Mouse (Mus musculus) small intestine, adult 2 months (tissue): ENCODE data around the gene Ufl1. TPM values are rescaled to one million over a fixed set of nuclear protein-coding genes. Genes with fewer than 3 reads are reported as not detected.

Source experiments
- H3K27ac ChIP-seq: fragments of 200-500 bp; 2 replicates; pipeline ENCODE4 v1.5.1; 2012; ENCODE audit warnings: low read depth, low read length, control low read depth, inconsistent platforms; ENCODE audit not compliant: insufficient read depth
- H3K27me3 ChIP-seq: fragments of 200-500 bp; 2 replicates; pipeline ENCODE4 v1.6.1; 2012; ENCODE audit warnings: mild to moderate bottlenecking, moderate library complexity, low read length, inconsistent platforms; ENCODE audit not compliant: control insufficient read depth, insufficient read depth
- H3K36me3 ChIP-seq: fragments of 200-500 bp; 2 replicates; pipeline ENCODE4 v1.6.1; 2012; ENCODE audit warnings: mild to moderate bottlenecking, low read length, control low read depth, inconsistent platforms; ENCODE audit not compliant: control insufficient read depth, insufficient read depth
- H3K4me1 ChIP-seq: fragments of 200-500 bp; 2 replicates; pipeline ENCODE4 v1.6.1; 2012; ENCODE audit warnings: low read length, inconsistent platforms, mixed read lengths; ENCODE audit not compliant: control insufficient read depth, insufficient read depth, insufficient read length
- H3K4me3 ChIP-seq: fragments of 200-500 bp; 2 replicates; pipeline ENCODE4 v1.5.1; 2012; ENCODE audit warnings: low read depth, mild to moderate bottlenecking, control low read depth, inconsistent platforms, low read length, moderate library complexity
- CTCF ChIP-seq: fragments of 200-500 bp; IDR thresholded peaks from 2 replicates; pipeline ENCODE4 v1.5.1; 2012; ENCODE audit warnings: low read depth, mild to moderate bottlenecking, control low read depth, inconsistent platforms, low read length, moderate library complexity, mixed read lengths; ENCODE audit not compliant: insufficient replicate concordance, insufficient read length; ENCODE audit errors: extremely low read depth
- POLR2A ChIP-seq: fragments of 200-500 bp; IDR thresholded peaks from 2 replicates; pipeline ENCODE4 v1.6.1; 2012; ENCODE audit warnings: low read depth, mild to moderate bottlenecking, control low read depth, inconsistent platforms, low read length, moderate library complexity
- WGBS: fragments of 180-500 bp; shearing (Covaris S2); methylation state at CpG from one replicate; pipeline ENCODE4 v1.1.7; 2018; 5-methylcytosine and 5-hydroxymethylcytosine counted together
- polyA plus RNA-seq: library from polyadenylated mRNA; depleted of rRNA; stranded (reverse); fragments of >200 nt; gene quantifications from 2 replicates; pipeline ENCODE4 v1.2.3, GENCODE M21; 2012; rRNA removed

Gene Ufl1
- polyA plus RNA-seq, 1 experiment = 1.7 TPM

DNA sequence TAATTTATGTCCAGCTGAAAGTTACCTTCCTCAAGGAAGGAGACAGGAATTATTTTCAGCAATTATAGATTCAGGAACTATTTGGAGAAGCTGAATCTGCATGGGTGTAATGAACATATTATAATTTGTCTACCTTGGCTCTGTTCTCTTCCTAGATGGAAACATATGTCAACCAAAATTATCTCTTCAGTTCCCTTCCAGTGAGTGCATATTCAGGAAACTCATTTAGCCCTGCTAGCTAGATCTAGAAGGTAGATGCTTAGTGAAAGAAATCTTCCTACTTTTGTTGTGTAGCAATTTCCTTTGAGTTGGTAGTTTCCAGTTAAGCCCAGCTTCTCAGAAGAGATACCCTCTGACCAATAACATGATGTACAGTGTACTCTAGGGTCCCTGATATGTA, 59.7 kb downstream of the Ufl1 start:
- Histone ChIP-seq H3K27ac (no peak overlapping the region), H3K4me3 (no peak overlapping the region), H3K27me3 (no peaks in the 10 kb centered on the region), H3K36me3 (no peaks in the 10 kb centered on the region), H3K4me1 (no peaks in the 10 kb centered on the region)
- TF ChIP-seq POLR2A (no peak), CTCF (no peak)

GRCm38 (mm10) chr4:25213451-25213850, 68.2 kb downstream of the Ufl1 start:
- H3K36me3 ChIP-seq = no peaks in the 10 kb centered on the region
- no peak for TF ChIP-seq CTCF
- no peak overlapping the region for H3K27ac ChIP-seq
- H3K4me1 ChIP-seq = no peaks in the 10 kb centered on the region
- no peaks in the 10 kb centered on the region for H3K27me3 ChIP-seq
- no peak overlapping the region for H3K4me3 ChIP-seq
- WGBS = 58% methylated on average over 5 of the region's 5 CpGs

DNA sequence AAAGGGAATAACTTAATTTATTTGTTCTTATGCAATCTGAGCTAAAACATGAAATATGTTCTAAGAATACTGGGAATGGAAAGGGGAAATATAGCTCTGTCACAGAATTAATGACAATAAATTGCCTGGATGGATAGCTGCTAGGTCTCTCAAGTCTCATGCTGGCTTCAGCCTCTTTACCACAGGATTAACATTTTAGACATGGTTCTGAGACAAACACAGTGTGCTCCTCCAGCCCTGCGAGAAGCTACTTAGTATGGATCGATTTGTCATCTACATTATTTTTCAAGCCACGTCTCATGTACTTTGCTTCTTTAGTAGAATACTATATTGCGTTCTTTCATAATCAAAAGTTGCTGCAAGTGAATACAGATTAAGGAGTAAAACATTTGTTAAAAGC, 75.5 kb downstream of the Ufl1 start:
- WGBS = 87% methylated on average over 4 of the region's 4 CpGs
- Histone ChIP-seq H3K27me3 (no peaks in the 10 kb centered on the region), H3K4me1 (no peaks in the 10 kb centered on the region), H3K36me3 (no peaks in the 10 kb centered on the region), H3K4me3 (no peak overlapping the region), H3K27ac (no peak overlapping the region)
- no peak for TF ChIP-seq POLR2A
- TF ChIP-seq CTCF = no peak

Other genes with a start within 250 kb of the Ufl1 start
- not detected in 2 replicates for gene Fhl5, start 38.9 kb downstream of the Ufl1 start, polyA plus RNA-seq